Mouse (Mus musculus) mature B cell (primary cell): Measurements from ENCODE around the gene Npat.

Experiments used
- in situ Hi-C: fragments of 300-500 bp; cut with MboI; formaldehyde crosslinking; loops from 2 replicates; pipeline ENCODE4 v1.14.3; 2019

Npat gene

DNA sequence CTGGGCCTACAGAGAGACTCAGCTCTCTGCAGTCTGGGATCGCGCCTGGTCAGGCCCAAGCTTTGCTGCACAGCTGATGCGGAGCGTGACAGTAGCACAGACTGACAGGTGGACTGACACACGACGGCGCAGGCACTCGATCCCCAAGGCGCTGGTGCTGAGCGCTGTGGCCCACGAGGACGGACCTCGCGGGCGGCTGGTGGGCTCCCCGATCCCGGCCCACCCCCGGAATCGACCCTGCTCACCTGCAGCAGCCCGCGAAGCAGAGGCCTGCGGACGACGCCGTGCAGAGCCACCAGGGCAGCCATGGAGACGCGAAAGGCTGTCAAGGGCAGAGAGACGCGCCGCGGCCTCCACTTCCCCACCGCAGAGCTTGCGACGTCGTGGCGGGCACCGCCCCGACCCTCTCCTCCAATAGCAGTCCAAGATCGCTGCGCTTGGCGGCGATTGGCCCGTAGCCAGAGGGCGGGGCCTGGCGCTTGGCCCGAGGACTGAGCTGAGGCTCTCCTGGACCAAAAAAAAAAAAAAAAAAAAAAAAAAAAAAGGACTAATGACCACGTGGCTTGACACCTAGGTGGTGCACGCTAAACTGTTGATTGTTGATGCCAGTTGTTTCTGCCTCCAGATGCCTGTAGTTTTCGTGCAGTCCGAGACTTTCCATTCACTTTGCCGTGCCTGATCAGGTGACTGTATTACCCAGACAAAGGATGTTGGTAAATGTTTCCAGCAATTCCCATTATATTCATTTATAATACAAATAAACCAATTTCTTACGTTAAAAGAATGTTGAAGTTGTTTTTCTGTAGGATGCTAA is 73.3 kb downstream of the Npat start, which contains the start of gene Acat1:
TSS of gene Acat1 (minus strand) at position 415 of the 814 bp plus-strand sequence.
- in situ Hi-C loops: no loop called here

DNA sequence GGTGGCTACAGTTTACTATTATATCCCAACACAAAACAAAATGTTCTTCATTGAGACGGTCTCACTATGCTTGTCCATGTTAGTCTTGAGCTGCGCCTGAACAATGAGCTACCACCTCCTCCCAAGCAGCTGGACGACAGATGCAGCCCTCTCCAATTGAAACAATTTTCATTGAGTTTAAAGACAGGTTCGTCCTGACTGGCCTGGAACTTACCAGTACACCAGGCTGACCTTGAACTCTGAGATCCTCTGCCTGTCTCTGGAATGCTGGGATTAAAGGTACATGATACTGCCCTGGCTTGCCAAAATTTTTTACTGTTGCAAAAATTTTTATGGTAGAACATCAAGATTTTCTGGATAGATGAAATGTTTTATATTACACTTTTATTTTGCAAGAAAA is 77.4 kb downstream of the Npat start:
- in situ Hi-C loops: no loop called here

DNA sequence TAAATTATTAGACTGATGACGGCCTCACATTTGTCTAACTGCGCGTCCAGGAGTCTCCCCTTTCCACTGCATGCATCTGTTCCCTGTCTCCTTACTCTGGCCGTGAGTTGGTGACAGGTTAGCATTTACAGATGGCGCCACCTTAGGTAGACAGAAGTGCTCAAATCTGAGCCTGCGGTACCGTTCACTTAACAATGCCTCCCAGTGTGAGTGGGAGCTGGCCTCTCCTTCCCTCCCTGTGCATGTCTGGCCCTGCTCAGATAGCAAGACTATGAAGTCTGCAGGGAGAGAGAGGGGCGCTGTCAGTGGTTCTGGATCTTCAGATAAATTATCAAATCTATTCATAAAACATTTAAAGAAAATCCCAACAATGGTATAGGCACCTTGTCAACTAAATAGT is 78.4 kb downstream of the Npat start:
- in situ Hi-C loops: no loop called here
